Mouse (Mus musculus): ENCODE results near the gene Fth1.

Fth1 gene

DNA sequence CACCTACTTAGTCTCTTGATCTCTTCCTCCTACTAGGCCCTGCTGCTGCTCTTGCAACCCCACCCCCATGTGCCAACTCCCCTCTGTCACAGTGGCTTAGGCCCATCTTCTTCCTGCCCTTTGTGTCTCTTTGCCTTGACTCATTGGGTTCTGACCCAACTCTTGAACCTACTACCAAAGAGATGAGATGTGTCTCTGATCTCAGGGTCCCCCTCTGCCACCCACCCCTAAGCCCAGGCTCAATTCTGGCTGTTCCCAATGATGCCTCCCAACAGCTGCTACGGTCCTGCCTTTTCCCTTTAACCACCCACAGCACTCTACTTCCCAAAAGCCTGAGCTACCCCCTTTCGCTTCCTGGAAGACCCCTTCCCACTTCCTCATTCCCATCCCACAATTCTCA, 41.6 kb downstream of the Fth1 start:
- DNase-seq (ENCODE audit: low spot score in 2 of 2): no peak

GRCm38 (mm10) chr19:10022414-10023303, 42.3 kb downstream of the Fth1 start:
- peak in 1 of 2 experiments; percentile 70 for DNase-seq (ENCODE audit: low spot score in 2 of 2)

GRCm38 (mm10) chr19:10023304-10023758, 42.9 kb downstream of the Fth1 start:
- DNase-seq (ENCODE audit: low spot score in 2 of 2): no peak

- DNase-seq (ENCODE audit: low spot score in 2 of 2): no peak
Measured at GRCm38 (mm10) chr19:10025169-10025875, 44.9 kb downstream of the Fth1 start.

GRCm38 (mm10) chr19:10029746-10030145, 49.3 kb downstream of the Fth1 start:
- DNase-seq (ENCODE audit: low spot score in 2 of 2): no peak

GRCm38 (mm10) chr19:10033211-10033973, 53.0 kb downstream of the Fth1 start:
- DNase-seq (ENCODE audit: low spot score in 2 of 2): peak in 1 of 2 experiments; percentile 78

DNA sequence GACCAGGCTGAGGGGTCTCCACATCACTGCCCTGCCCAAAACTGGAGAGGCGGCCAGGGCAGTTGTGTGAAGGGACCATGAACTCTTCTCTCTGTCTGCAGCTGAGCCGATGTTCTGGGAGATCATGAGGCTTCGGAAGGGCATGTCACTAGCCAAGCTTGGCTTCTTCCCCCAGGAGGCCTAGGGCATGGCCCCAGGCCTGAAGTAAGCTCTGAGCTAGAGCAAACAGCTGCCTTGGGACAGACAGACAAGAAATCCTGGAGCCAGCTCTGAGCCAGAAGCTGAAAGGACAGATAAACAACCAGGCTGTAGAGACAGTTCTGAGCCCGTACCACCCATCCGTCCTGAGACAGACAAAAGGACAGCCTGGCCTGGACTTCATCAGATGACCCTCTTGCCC, 54.0 kb downstream of the Fth1 start:
- DNase-seq (ENCODE audit: low spot score in 2 of 2): no peak

All from left cerebral cortex, adult 9 months (tissue).